Mouse (Mus musculus): ENCODE data around the gene Adgre1. TPM values are rescaled to one million over a fixed set of nuclear protein-coding genes. Genes with fewer than 3 reads are reported as not detected.

Adgre1 gene
- polyA plus RNA-seq, 1 experiment from 2014 or later, result 10.1 TPM

DNA sequence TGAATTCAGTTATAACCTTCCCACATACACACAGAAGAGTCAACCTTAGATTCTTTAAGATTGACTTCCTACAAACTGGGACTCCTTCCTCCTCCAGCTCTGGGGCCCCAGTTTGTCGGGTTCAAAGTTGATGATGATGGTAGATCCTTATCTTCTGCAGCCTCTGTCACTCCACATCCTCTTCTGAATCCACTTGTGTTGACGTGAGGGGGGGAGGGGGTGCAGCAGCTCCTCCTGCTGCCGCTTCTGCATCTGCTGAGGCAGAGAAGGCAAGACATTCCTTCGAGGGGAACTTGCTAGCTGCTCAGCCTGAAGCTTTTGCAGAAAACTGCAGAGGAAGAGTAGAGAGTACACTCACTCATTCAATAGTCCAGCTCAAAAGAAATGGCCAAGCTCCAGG lies 16.9 kb upstream of the Adgre1 start:
- Histone ChIP-seq H3K36me3 (no peaks in the 10 kb centered on the region), H3K4me2 (no peak overlapping the region), H3K4me1 (no peaks in the 10 kb centered on the region), H3K4me3 (no peak overlapping the region), H3K27ac (no peak overlapping the region), H3K9ac (no peak overlapping the region), H3K27me3 (no peaks in the 10 kb centered on the region), H3K9me3 (no peaks in the 10 kb centered on the region)
- 70% methylated on average over 4 of the region's 4 CpGs for WGBS
- ATAC-seq (ENCODE audit: insufficient number of reproducible peaks, low FRiP score, low TSS enrichment, low read depth), result no peak

DNA sequence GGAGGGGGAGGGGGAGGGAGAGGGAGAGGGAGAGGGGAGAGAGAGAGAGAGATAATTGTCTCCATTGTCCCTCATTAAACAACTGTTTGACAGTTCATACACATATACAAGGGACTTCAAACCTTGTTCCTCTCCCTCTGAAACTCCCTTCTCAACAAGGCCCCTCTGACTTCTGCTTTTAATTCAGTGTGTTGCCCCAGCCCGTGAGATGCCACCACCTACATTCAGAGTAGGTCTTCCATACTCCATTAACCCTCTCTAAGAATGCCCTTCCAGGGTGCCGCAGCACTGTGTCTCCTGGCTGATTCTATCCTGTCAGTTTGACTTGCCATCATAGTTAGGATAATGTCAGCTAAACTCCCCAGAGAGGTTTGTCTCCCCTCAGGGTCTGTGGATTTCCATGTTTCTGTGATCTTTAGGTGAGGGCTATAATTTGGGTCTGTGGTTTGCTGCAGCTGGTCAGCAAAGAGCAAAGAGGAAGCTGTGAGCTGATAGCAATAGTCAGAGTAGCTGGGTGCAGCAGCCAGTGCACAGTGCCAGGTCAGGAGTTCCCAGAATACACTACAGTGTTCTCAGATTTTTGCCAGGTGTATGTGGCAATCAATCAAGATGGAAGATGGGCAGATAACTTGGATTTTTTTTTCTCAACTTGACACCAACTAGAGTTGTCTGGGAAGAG lies 14.3 kb upstream of the Adgre1 start:
- ATAC-seq (ENCODE audit: insufficient number of reproducible peaks, low FRiP score, low TSS enrichment, low read depth), result no peak
- Histone ChIP-seq H3K9me3 (no peaks in the 10 kb centered on the region), H3K4me3 (no peak overlapping the region), H3K27me3 (no peaks in the 10 kb centered on the region), H3K27ac (no peak overlapping the region), H3K4me2 (no peak overlapping the region), H3K36me3 (no peaks in the 10 kb centered on the region), H3K4me1 (no peaks in the 10 kb centered on the region), H3K9ac (no peak overlapping the region)
- 71% methylated on average over 2 of the region's 2 CpGs for WGBS

DNA sequence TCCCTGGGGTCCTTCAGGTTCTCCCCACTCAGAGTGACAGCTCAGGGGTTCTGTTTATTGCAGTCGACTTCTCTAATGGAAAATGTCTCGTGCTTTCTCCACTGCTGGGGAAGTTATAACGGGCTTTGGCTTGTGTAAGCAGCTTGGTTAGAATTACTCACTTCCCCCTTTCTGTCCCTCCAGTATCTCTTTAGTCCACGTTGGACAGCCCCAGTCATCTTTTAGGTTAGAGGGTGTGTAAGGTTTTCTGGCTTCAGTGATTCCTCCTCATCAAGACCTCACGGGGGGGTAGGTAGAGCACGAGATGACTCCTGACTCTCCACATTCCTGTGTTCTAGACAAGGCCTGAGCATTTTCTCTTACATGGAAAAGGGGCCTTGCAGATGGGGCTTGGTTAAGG lies 11.5 kb upstream of the Adgre1 start:
- H3K4me3 ChIP-seq, result no peak overlapping the region
- no peak overlapping the region for H3K27ac ChIP-seq
- H3K4me1 ChIP-seq, result no peaks in the 10 kb centered on the region
- no peak overlapping the region for H3K4me2 ChIP-seq
- no peak overlapping the region for H3K9ac ChIP-seq
- no peaks in the 10 kb centered on the region for H3K27me3 ChIP-seq
- 66% methylated on average over 6 of the region's 6 CpGs for WGBS
- no peaks in the 10 kb centered on the region for H3K9me3 ChIP-seq
- H3K36me3 ChIP-seq, result no peaks in the 10 kb centered on the region
- no peak for ATAC-seq (ENCODE audit: insufficient number of reproducible peaks, low FRiP score, low TSS enrichment, low read depth)

DNA sequence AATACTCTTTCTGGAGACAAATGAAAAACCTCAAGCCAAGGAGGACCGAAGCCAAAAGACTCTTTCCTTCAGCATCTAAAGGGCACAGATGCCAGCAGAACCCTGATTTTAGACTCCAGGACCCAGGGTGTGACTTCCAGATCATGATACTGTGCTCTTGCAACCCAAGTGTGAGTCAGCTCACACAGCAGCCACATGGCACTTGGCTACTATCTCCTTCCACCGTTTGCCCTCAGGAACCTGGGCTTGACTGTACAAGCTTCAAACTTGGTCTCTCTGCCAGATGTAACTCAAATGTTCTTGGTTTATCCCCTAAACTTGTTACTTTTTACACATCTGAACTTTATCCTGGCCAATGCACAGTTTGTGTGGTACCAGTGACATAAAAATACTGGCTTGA lies 10.7 kb upstream of the Adgre1 start:
- Histone ChIP-seq H3K9ac (no peak overlapping the region), H3K4me1 (no peaks in the 10 kb centered on the region), H3K36me3 (no peaks in the 10 kb centered on the region), H3K9me3 (no peaks in the 10 kb centered on the region), H3K27me3 (no peaks in the 10 kb centered on the region), H3K27ac (no peak overlapping the region), H3K4me2 (no peak overlapping the region), H3K4me3 (no peak overlapping the region)
- WGBS, result 80% methylated on average over 2 of the region's 2 CpGs
- ATAC-seq (ENCODE audit: insufficient number of reproducible peaks, low FRiP score, low TSS enrichment, low read depth), result no peak

DNA sequence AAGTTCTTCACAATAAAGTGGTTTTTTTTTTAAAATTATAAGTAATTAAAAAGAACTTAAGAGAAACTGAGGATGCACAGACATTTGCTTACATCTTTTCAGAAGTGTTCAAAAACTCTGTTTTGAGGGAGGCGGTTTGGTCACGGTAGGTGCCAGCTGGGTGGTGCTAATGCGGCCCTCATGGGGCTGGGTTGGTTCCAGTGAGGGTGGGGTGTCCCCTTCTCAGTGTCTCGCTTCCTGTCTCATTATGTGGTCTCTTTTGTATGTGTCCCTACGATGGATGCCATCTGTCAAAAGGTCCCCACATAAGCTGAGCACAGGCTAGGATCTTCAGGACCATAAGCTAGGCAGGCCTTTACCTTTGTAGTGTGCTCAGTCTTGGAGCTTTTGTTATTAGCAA lies 9.4 kb upstream of the Adgre1 start:
- Histone ChIP-seq H3K4me3 (no peak overlapping the region), H3K27me3 (no peaks in the 10 kb centered on the region), H3K36me3 (no peaks in the 10 kb centered on the region), H3K4me2 (no peak overlapping the region), H3K9me3 (no peaks in the 10 kb centered on the region), H3K27ac (no peak overlapping the region), H3K9ac (no peak overlapping the region), H3K4me1 (no peaks in the 10 kb centered on the region)
- 75% methylated on average over 5 of the region's 5 CpGs for WGBS
- no peak for ATAC-seq (ENCODE audit: insufficient number of reproducible peaks, low FRiP score, low TSS enrichment, low read depth)

DNA sequence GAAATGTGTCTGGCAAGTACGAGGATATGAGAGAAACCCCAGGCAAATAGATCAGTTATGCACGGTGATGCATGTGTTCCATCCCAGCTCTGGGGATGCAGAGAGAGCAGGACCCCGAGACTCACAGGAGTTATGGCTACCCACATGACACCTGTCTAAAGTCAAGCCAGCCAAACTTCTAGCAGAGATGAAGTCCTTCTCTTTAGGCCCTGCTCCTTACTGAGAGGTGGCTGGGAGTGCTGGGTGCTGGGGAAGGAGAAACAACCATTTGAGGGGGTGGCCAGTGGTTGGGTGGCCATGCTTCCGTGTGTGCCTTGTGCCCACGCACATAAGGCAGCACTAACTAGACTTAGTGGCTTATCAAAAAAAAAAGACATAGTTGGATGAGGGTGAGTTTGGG lies 8.3 kb upstream of the Adgre1 start:
- WGBS, result 81% methylated on average over 5 of the region's 5 CpGs
- no peaks in the 10 kb centered on the region for H3K9me3 ChIP-seq
- no peak overlapping the region for H3K27ac ChIP-seq
- no peak overlapping the region for H3K9ac ChIP-seq
- H3K36me3 ChIP-seq, result no peaks in the 10 kb centered on the region
- no peaks in the 10 kb centered on the region for H3K27me3 ChIP-seq
- H3K4me3 ChIP-seq, result no peak overlapping the region
- ATAC-seq (ENCODE audit: insufficient number of reproducible peaks, low FRiP score, low TSS enrichment, low read depth), result no peak
- H3K4me1 ChIP-seq, result no peaks in the 10 kb centered on the region
- no peak overlapping the region for H3K4me2 ChIP-seq

DNA sequence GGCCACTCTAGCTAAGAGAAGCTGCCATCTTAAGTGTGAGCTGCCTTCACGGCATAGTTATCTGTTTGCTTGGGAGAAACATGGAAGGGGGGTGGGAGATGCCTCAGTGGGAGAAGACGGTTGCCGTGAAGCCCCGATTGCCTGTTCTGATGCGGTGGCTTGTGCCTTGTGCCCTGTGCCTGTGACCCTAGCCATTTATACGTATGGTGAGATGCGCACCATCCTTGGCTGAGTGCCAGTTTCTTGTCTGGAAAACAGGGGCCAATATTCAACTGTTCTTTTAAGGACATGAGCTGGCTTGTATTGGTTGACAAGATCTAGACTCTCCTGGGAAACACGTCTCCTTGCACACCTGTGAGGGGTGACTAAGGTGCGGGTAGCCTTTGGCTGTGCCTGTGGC lies 7.4 kb upstream of the Adgre1 start:
- Histone ChIP-seq H3K27ac (no peak overlapping the region), H3K9me3 (no peaks in the 10 kb centered on the region), H3K36me3 (no peaks in the 10 kb centered on the region), H3K4me2 (no peak overlapping the region), H3K4me3 (no peak overlapping the region), H3K9ac (no peak overlapping the region), H3K4me1 (no peaks in the 10 kb centered on the region), H3K27me3 (no peaks in the 10 kb centered on the region)
- ATAC-seq (ENCODE audit: insufficient number of reproducible peaks, low FRiP score, low TSS enrichment, low read depth), result no peak
- WGBS, result 85% methylated on average over 9 of the region's 9 CpGs

DNA sequence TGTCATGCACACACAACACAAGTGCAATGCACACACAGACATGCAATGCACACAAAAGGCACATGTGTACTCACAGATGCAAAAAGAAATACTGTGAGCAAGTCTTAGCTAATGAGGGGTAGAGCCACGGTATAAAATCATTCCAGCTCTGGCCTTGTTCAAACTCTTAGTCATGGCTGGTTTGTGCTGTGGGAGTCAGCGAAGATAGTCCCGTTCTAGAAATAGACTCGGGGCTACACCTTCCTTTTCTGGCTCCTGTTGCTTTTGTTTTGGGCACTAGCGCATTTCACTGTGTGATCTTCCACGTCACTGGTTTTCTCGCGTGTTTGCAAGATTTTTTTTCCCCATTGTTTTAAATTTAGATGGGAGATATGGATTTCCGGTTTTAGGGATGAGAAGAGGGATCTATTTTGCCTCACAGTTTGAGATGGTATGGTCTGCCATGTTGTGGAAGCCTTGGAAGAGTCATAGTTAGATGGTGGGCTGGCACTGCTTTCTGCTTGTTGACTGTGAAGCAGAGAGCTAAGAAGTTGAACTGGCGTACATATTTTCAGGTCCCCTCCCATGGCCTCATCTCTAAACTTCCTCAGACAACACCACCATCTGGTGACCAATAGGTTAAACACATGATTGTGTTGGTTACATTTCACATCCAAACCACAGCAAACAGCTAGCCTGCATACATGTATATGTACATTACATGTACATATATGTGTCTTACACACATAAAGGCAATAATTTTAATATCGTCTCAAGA lies 1.2 kb downstream of the Adgre1 start:
- H3K36me3 ChIP-seq, result no peaks in the 10 kb centered on the region
- no peaks in the 10 kb centered on the region for H3K27me3 ChIP-seq
- H3K4me2 ChIP-seq, result no peak overlapping the region
- H3K27ac ChIP-seq, result no peak overlapping the region
- no peak overlapping the region for H3K4me3 ChIP-seq
- H3K9me3 ChIP-seq, result no peaks in the 10 kb centered on the region
- no peaks in the 10 kb centered on the region for H3K4me1 ChIP-seq
- WGBS, result 85% methylated on average over 11 of the region's 11 CpGs
- no peak overlapping the region for H3K9ac ChIP-seq
- ATAC-seq (ENCODE audit: insufficient number of reproducible peaks, low FRiP score, low TSS enrichment, low read depth), result no peak

Other genes with a start within 250 kb of the Adgre1 start
- not detected in 2 replicates for gene Cd70, start 208.9 kb upstream of the Adgre1 start, polyA plus RNA-seq (2015; fragmentation: Nextera tagmentation; extraction: Ambion mirVana)
- gene Tnfsf14, start 164.5 kb upstream of the Adgre1 start, polyA plus RNA-seq (2015; fragmentation: Nextera tagmentation; extraction: Ambion mirVana), result 0.08 and 0.15 TPM in 2 replicates
- 1.5 and 1.8 TPM in 2 replicates for gene C3, start 130.6 kb upstream of the Adgre1 start, polyA plus RNA-seq (2015; fragmentation: Nextera tagmentation; extraction: Ambion mirVana)
- gene Gpr108, start 110.2 kb upstream of the Adgre1 start, polyA plus RNA-seq (2015; fragmentation: Nextera tagmentation; extraction: Ambion mirVana), result 43.6 and 45.5 TPM in 2 replicates
- 40.6 and 44.5 TPM in 2 replicates for gene Trip10, start 109.2 kb upstream of the Adgre1 start, polyA plus RNA-seq (2015; fragmentation: Nextera tagmentation; extraction: Ambion mirVana)
- 4.1 and 4.4 TPM in 2 replicates for gene Vav1, start 79.6 kb upstream of the Adgre1 start, polyA plus RNA-seq (2015; fragmentation: Nextera tagmentation; extraction: Ambion mirVana)
- gene Vmn2r120, start 186.8 kb downstream of the Adgre1 start, polyA plus RNA-seq (2015; fragmentation: Nextera tagmentation; extraction: Ambion mirVana), result not detected in 2 replicates